Mouse (Mus musculus): ENCODE data around the gene Crhr2.

Crhr2 gene

DNA sequence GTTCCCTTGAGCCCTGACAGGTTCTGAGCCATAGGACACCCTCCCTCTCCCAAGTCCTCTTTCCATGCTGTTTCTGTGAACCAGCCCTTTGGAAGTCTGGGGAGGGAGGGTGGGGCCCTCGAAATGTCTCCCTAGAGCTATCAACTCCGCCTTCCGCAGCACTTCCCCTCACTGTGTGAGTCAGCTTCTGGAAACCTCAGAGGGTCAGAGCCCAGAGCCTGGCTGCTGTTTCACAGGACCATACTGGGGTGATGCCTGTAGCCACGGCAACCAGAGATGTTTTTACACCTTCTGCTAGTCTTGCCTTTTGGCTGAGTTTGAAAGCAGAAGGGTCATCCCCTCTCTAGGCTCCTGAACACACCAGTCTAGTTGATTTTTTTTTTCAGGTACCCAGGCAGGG lies 9.8 kb downstream of the Crhr2 start:
- no peak for DNase-seq (ENCODE audit: low spot score)

DNA sequence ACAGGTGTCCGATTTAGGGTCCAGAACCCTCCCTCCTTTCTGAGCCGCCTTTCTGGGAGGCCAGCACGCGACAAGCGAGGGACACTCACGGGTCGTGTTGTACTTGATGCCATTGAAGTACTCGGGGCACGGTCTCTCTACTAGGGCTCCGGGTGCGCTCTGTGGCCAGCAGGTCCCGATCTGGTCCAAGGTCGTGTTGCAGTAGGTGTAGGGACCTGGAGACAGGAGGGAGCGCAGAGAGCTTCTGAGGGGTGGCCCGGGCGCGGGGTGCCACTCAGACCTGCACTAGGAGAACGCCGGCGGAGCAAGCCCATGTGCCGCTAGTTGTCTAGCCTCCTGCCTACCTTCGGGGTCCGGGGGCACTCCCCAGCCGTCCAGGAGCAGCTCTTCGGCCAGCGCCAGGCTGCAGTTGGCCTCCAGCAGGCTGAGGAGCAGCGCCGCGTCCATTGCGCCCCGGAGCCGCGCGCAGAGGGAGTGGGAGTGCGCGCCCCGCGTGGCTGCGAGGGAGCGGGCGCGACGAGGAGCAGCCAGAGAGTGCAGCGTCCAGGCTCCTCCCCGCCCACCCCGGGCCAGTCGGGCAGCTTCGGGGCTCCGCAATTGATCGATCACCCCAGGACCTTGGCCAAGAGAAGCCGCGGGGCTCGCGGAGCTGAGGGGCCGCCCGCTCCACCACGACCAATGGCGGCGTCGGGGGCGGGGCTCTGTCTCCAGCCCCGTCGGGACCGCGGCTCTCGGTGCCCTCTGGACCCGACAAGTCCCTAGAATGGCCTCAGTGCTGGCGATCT lies 15.3 kb downstream of the Crhr2 start:
- no peak for DNase-seq (ENCODE audit: low spot score)

DNA sequence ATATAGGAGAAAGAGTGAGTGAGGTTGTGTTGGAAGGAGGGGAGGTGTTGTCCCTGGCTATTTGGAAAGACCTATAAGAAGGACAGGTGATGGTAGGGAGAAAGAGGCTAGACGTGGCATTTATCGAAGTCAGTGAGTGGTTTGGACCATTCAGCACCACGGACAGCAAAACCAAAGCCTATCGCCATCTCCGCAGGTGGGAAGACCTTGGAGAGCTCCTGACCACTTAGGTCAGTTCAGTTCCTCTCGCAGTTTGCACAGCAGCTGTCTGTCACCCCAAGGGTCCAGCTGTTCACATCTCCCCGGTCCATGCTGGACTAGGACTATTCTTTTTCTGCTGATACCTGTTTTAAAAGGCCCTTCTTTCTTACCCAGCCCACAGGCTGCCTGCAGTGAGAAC lies 24.5 kb downstream of the Crhr2 start:
- no peak for DNase-seq (ENCODE audit: low spot score)

DNA sequence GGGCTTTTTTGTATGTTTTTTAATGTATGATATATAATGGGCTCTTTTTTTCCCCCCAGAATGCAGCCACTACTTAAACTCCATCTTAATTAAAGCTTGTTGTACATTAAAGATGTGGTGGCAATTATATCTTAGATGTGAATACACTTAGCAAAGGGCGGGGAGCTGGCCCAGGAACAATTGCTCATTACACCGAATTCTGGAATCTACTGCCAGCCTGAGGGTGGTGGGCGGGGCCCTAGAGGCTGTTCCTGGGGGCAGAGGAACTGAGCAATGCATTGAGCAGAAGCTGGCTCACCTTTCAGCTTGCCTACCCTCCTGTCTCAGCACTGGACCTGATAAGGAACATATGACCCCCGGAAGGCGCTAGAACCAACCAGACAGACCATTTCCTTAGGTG lies 34.2 kb downstream of the Crhr2 start:
- DNase-seq (ENCODE audit: low spot score), result no peak

DNA sequence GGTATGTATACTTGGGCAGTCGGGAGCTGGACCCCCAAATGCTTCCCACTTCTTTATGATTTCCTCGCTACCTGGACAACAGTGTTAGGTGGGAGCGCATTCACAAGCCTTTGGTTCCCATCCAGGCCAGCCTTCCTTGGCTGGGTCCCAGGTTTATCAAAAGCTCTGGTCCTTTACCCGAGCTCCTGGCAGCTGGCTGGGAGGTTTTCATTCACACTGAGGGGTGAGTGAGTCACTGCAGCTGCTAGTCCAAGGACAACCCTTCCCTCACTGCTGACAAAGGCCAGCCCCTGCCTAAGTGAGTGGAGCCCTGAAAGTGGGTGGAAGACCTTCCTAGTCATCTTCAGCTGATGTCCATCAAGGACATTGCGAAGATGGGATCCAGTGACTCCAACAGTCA lies 34.8 kb downstream of the Crhr2 start:
- no peak for DNase-seq (ENCODE audit: low spot score)

DNA sequence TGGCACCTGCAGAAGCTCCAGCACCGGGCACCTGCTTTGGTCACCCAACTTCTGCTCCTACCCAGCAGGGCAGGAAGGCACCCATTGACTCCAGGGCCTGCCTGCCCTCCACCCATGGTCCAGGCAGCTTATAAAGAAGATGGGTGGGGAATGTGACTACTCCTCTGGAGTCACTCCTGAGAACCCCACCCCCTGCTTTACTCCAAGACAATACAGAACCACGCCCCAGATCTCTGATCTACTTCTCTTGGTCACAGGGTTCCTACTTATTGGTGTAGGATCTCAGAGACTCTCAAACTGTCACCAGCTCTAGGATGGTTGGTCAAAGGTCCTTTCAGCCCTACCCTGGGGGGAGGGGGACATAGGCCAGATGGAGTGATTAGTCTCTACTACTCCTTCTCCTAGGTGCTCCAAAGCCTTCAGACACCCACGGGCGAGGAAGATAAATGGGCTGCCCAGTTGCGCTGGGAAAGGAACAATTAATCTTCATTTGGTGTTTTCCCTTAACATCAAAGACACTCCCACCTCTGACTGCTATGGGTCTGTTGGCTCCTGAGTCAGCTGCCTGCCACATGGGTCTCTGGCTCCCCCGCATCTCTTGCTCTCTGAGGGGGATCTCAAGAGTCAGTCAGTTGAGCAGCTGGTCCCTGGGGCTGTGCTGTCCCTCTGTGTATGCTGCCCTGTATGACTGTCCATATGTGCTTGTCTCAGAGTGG lies 39.2 kb downstream of the Crhr2 start:
- no peak for DNase-seq (ENCODE audit: low spot score)

DNA sequence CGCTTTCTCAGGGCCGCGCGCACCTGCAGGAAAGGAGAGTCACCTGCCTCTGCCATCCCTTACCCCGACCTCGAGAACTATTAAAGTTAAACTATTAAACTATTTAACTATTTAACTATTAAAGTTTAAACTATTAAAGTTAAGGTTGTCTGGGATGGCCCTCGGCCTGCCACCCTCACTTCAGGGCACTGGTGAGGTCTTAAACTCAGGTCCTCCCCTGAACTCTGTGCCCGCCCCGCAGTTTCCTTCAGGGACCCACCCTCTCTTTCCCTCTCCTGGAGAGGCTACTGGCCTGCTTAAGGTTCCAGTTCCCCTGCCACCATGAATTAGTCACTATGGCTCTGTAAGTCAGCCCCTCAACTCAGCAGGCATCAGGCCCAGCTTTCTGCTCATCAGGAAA lies 41.4 kb downstream of the Crhr2 start:
- no peak for DNase-seq (ENCODE audit: low spot score)

DNA sequence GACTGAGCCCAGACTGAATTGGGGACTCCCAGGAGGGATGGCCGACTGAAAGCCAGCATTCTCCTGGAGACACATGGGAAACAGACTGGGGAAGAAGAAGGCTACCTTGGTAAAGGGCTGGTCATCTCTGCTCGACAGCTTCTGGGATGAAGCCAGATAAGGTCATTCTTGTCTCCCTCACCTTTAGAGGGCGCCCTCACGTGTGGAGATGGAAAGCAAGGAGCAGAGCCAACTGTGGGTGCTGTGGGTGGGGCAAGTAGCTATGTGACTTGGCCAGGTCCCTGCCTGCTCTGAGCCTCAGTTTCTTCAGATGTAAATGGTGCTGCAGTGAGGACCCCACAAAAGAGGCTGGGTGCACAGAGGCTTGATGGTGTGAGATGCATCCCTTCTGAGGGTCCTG lies 42.2 kb downstream of the Crhr2 start:
- DNase-seq (ENCODE audit: low spot score), result no peak

DNA sequence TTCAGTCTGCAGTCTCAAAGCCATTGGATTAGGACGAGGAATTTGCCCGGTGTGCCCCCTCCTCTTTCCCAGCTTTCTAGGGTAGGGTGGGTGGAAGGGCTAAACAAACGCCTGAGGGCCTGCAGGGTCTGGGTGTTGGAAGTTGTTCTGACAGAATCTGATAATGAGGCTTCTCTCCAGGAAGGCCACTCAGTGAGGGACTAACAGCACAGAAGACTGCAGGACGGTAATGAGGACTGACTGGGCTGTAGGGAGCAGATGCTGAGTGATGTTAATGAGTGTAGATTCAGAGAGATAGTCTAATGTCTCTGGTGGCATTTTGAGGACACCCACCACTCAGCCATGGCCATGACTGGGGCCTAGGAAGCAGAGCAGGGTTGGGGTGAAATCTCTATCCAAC lies 45.5 kb downstream of the Crhr2 start:
- DNase-seq (ENCODE audit: low spot score), result no peak

DNA sequence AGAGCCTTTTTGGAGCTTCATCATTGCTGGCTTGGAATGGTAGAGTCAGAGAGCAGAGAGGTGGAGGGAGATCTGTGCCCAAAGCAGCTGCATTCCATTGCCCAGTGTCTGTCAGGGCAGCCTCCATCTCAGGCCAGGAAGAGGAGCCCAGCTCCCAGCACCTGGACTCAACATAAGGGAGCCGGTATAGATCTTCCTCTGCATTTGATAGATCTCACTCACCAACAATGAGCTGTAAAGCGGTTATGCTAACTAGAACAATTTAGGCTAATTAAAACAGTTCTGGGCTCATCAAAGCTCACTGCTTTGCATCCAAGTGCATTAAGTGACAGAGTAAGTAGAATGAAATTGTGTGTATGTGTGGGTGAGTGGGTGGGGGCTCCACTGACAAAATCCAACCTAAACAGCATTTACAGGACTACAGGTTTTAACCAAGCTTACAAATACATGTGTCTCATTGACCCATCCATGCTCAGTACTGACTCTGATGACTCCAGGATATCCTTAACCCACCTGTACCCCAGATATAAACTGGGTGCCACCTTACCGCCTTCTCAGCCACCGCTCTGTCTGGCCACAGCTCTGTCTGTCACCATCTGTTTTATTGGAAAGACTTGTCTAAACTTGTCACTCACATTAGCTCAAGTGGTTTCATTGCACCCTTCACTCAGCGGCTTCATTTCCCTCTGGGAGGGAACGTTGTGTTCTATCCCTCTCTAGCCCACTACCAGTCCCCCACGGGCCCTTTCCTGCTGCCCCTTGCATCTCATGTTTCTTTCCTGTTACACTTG lies 50.4 kb downstream of the Crhr2 start:
- DNase-seq (ENCODE audit: low spot score), result no peak

DNA sequence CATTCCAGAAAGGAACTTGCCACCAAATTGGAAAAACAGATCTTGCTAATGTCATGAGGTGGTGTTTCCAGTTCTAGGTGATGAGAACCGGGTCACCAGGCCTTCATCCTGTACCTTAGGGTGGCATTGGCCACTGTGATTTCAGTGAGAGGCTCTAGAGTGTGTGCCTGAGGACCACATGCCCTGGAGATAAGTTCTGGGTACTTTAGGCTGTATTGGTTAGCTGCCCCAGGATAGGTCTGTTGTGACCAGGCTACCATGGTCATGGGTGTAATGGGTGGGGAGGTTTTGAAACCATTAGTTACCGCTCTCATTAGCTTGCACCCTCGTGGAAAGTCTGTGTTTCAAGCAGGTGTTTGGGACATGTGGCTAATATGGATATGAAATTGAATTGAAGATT lies 51.4 kb downstream of the Crhr2 start:
- DNase-seq (ENCODE audit: low spot score), result no peak

DNA sequence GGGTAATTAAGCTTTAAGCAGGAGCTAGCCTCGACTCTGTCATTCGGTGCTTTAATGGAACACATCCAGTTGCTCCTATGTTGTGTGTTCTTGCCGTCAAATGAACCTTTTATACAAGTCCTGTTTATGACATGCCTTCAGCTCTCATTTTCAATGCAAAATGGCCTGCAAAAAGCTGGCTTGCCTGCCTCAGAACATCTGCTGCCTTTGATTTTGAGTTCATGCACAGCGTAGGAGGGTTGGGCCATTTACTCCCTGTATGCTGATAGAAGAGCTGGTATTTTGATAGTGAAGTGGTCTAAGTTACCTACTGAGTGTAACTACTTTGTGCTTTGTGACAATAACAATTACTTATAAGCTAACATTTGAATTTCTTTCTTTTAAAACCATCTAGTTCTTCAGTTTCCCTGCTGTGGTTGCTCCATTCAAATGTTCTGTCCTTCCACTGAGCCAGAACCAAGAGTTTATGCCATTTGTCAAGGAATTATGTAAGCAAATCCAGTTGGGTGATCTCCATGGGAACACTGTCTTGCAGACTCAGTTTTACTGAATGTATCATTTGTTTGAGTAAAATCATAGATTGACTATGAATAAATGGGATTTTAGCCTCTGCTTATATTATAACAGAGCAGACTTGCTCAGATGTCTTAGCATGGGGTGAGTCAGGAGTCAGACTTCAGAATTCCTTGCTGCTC lies 56.1 kb downstream of the Crhr2 start:
- no peak for DNase-seq (ENCODE audit: low spot score)

DNA sequence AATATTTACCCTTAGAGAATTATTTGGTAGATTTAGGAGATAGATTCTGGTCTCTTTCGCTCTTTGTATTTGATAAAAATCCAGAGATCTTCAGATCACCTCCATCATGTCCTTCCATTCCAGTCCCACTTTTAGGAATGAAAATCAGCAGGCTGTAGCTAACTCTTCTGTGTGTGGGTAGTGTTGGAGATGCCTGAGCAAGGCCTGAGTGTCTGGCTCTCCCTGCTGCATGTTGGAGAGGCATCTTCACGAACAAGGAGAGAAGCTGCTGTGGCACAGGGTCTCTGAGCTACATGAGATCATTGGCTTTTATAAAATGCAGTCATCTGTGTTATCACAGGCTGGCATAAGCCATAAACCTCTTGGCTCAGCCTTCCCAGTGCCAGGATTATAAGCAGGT lies 66.9 kb downstream of the Crhr2 start:
- DNase-seq (ENCODE audit: low spot score), result no peak

DNA sequence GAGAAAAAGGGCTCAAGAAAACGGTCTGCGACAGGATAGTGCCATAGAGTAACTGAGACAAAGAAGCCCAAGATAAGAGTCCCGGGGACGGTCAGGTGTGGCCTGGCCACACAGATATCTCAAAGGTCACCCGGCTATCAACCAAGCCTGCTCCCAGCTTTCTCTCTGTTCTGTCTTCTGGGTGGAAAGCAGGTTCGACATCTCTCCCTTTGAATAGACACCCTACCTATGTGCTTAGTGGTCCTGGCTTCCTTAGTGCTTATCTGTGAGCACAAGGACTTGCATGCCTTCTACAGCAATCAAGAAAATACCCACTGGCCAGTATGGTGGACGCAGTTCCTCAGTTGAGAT lies 68.4 kb downstream of the Crhr2 start:
- no peak for DNase-seq (ENCODE audit: low spot score)

DNA sequence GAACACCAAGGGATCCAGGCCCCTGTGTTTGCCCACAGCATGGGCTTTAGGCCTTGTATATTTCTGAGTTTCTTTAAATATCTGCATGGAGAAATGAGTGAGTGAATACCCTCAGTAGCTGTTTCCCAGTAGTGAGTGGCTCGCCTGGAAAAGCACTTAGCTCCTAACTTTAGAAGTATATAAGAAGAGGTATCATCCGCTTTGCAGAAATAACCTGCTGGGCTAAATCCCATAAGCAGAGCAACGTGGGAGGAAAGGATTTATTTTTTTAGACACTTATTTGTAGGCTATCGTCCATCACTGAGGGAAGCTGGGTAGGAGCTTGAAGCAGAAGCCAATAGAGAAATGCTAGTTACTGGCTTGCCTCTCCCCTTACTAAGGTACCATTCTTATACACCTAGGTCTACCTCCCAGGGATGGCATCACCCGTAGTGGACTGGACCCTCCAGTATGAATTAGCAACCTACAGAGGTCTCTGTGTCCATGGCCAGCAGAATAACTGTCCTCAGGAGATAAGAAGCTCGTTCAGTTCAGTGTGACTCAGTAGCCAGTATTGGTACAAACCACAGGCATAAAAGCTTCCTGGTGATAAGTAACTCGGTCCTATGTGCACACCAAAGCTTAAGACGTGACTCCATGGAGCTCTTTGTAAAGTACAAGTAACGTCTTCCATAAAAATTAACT lies 68.9 kb downstream of the Crhr2 start:
- DNase-seq (ENCODE audit: low spot score), result no peak

DNA sequence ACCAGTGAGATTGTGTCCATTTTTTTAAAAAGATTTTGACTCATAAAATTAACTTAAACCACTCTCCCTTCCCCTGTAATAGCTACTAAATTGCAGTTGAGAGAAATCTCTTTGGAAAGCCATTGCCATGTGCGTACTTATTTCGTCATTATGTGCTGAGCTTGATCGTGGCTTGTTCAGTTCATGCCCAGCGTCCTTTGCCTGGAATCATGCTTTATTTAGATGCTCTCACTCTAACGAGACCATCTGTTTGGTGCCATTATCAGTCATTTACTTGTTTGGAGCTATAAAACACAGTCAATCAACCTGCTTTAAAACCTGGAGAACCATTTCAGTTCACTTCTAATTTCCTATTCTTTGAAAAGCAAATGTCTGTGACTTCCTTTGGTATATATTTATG lies 70.6 kb downstream of the Crhr2 start:
- no peak for DNase-seq (ENCODE audit: low spot score)

DNA sequence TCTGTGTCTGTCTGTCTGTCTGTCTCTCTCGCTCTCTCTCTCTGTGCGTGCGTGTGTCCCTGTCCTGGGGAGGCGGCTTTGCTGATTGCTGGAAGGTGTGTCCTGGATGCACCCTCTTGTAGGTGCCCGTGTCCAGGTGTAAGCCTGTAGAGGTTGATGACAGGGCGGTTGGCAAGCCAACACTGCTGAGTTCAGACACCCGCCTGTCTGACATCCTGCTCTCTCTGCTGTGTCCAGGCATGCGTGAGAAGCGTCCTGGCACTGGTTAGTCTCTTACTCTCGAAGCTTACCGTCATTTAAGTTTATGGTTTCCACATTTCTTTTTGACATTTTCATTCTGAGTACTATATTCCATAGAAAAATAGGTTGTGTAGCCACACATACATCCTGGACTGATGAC lies 71.5 kb downstream of the Crhr2 start:
- no peak for DNase-seq (ENCODE audit: low spot score)

DNA sequence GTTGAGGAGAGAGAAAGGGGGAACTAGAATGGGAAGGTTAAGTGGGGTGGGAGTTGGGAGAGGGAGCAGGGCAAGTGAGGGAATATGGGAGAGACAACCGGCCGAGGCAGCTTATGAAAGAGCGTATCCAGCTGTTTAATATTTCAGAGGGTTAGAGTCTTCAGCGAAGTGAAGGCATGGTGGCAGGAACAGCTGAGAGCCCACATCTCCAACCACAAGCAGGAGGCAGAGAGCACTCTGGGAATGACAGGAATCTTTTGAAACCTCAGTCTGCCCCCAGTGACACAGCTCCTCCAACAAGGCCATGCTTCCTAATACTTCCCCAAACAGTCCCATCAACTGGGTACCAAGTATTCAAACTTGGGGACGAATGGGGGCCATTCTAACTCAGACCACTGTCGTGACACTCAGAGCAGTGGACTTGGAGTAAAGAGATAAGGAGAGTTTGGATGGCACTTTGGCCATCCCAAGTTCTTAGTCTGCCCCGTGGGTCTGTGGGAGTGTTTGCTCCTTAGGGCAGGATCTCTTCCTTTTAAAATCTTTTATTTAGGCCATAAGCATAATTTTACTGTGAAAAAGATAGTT lies 72.5 kb downstream of the Crhr2 start:
- no peak for DNase-seq (ENCODE audit: low spot score)

DNA sequence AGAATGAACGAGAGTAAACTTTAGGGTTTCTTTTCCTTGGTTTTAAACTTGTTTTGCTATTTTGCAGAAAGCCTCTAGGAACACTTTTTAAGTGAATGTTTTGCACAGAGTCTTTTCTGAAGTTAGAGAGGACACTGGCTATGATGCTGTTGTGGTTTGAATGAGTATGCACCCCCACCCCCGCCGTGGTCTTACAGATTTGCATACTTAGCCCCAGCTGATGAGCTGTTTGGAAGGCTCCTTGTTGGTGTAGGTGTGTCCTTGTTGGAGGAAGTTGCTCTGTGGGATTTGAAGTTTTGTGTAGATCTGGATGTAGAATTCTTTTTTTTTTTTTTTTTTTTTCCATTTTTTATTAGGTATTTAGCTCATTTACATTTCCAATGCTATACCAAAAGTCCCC lies 75.4 kb downstream of the Crhr2 start:
- no peak for DNase-seq (ENCODE audit: low spot score)

DNA sequence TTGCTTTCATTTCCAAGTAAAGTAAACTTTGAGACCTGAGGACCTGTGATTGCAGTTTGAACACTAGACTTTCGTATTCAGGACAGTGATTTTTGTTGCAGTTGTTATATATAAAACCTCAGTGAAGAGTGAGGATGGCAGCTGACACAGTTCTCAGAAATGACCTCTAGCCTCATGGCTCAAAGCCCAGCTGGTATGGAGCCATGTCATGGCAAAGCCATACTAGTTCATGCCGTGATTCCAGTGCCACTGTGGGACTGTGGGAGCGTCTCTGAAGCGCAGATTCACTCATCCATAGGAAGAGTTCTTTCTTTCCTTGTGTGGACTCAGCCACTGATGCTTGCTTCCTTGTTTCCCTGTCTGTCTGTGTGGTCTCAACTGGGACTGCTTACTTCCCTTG lies 78.3 kb downstream of the Crhr2 start:
- DNase-seq (ENCODE audit: low spot score), result no peak

DNA sequence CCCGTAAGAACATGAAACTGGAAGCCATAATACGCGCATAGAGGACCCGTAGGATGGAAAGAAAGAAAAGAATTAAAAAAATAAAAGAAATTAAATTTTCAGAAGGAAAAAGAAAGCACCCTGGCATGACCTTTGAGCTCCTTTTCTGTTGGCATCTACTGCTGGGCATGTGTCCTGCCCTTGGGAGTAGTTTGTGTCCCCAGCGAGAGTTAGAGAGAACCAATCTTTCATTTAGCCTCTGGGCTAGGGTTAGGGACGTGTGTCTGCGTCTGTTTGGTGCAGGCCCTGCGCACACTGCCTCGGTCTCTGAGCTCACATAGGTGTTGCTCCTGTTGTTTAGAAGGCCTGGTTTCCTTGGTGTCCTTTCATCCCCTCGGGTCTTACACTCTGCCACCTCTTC lies 83.6 kb downstream of the Crhr2 start:
- DNase-seq (ENCODE audit: low spot score), result no peak

DNA sequence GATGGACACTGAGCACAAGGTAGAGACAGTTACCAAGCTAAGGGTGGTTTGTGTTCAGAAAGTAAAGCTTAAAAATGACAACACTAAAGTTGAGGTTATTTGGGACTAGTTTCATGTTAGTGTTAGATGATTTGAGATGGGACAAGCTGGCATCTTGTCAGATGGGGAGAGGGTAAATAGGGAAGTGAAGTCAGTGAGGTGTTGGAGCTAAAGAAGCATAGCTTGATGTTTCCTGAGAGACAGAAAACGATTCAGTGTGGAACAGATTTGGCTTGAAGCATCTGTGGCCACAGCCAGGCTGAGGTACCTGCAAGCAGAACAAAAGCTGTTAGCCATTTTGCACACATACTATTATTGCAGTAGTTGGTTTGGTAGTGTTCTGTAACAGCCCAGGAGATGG lies 87.5 kb downstream of the Crhr2 start:
- DNase-seq (ENCODE audit: low spot score), result no peak
